Mouse (Mus musculus): ENCODE results near the gene Gm4969. TPM values are rescaled to one million over a fixed set of nuclear protein-coding genes. Genes with fewer than 3 reads are reported as not detected.

Gene Gm4969
- polyA plus RNA-seq, 1 experiment: 0.80 TPM

DNA sequence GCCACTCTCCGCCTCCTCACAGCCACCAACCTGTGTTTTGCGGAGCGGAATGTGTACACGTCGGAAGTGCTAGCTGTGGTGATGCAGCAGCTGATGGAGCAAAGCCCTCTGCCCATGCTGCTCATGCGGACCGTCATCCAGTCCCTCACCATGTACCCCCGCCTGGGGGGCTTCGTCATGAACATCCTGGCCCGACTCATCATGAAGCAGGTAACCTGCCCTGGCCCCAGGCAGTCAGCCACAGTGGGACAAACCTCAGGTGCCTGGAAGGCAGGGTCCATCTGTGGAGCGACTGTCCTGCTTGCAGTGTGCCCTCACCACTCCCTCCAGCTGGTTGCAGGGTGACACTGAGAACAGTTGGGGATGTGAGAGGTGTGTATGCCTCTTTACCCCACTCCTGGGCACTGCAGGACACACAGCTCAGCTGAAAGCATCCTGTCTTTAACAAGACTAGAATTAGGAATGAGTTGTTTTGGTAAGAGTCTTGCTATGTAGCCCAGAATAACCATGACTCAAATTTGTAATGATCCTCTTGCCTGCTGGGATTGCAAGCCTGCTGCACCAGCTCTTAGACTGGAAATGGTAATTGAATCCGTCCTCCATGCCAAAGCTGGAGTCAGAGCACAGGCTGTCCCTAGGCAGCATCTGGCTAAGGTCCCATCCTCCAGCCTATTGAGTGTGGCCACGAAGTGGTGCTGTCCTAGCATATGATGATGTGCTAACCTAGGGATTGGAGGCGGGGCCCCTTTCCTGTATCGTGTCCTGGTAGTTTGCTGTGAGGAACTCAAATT is 65.6 kb downstream of the Gm4969 start:
- Histone ChIP-seq H3K27ac (ENCODE audit: insufficient read depth, low read length) (no peak overlapping the region), H3K27me3 (ENCODE audit: control insufficient read depth, insufficient read depth, low read length) (no peaks in the 10 kb centered on the region), H3K4me1 (ENCODE audit: control insufficient read depth, insufficient read depth, low read length) (no peaks in the 10 kb centered on the region; the same call in 1 of the 2 replicates), H3K4me3 (replicated peaks; ENCODE audit: insufficient read depth, low read depth, low read length) (no peak overlapping the region)
- TF ChIP-seq CTCF (IDR thresholded peaks at IDR 0.05; ENCODE audit: borderline replicate concordance, insufficient read depth, low read depth, low read length) (no peak), POLR2A (IDR thresholded peaks at IDR 0.05; ENCODE audit: borderline replicate concordance, insufficient read depth, low read length) (no peak)
- DNase-seq: no peak
- WGBS: 76% methylated on average over 15 of the region's 15 CpGs

DNA sequence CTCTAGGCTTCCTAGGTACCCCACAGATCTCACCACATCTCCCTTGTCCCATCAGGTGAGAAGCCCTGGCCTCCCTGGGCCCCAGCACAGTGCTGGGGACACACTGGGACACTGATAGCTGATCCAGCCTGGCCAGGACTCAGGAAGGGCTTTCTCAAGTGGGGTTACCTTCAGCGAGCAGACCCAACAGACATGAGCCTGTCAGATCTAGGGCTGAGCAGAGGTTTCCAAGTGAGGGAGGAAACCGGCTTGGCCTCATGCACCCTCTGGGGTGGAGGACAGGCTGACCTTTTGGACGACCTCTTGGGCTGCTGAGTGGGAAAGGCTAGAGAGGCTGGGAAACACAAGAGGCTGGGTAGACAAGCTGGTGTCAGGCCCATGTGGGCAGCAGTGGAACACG is 67.0 kb downstream of the Gm4969 start:
- Histone ChIP-seq H3K27me3 (ENCODE audit: control insufficient read depth, insufficient read depth, low read length) (no peaks in the 10 kb centered on the region), H3K4me1 (ENCODE audit: control insufficient read depth, insufficient read depth, low read length) (peaks cover 9% of the 10 kb centered on the region), H3K27ac (ENCODE audit: insufficient read depth, low read length) (no peak overlapping the region), H3K4me3 (replicated peaks; ENCODE audit: insufficient read depth, low read depth, low read length) (no peak overlapping the region)
- DNase-seq: no peak
- no peak for TF ChIP-seq POLR2A (IDR thresholded peaks at IDR 0.05; ENCODE audit: borderline replicate concordance, insufficient read depth, low read length)
- WGBS: 83% methylated on average over 4 of the region's 4 CpGs

DNA sequence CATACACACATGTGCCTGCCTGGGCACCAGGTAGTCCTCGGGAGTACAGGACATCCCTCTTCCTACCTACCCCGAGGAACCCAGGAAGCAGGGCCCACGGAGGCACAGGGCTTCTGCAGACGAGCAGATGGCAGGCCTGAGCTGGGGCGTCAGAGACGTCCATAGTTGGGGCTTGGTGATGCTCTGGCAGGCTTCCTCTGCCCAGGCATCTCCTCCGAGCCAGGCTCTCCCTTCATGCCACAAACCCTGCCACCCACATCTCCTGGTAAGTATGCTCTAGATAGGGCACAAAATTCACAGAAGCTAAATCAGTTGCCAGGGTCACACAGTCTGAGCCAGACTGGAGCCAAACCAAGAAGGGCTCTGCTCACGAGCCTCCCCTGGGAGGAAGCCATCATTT is 68.0 kb downstream of the Gm4969 start:
- Histone ChIP-seq H3K4me3 (replicated peaks; ENCODE audit: insufficient read depth, low read depth, low read length) (no peak overlapping the region), H3K4me1 (ENCODE audit: control insufficient read depth, insufficient read depth, low read length) (peaks cover 18% of the 10 kb centered on the region), H3K27ac (ENCODE audit: insufficient read depth, low read length) (no peak overlapping the region), H3K27me3 (ENCODE audit: control insufficient read depth, insufficient read depth, low read length) (no peaks in the 10 kb centered on the region)
- no peak for TF ChIP-seq CTCF (IDR thresholded peaks at IDR 0.05; ENCODE audit: borderline replicate concordance, insufficient read depth, low read depth, low read length)
- no peak for TF ChIP-seq POLR2A (IDR thresholded peaks at IDR 0.05; ENCODE audit: borderline replicate concordance, insufficient read depth, low read length)
- WGBS: 22% methylated on average over 8 of the region's 8 CpGs
- DNase-seq: no peak

DNA sequence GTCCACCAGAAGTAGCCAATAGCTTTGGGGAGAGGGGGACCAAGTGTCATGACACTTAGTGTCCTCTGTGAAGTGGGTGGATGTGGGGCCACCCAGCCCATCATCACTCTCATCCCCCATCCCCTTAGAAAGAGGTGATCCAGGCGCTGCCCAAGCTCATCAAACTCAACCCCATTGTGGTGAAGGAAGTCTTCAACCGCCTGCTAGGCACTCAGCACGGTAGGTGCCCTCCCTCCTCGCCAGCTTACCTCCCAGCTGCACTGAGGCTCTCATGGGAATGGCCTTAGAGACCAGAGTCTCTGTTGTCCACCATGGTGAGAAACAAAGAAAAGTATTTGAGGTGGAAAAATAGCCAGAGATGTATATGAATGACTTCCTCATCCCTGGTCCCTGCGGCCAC is 68.9 kb downstream of the Gm4969 start:
- Histone ChIP-seq H3K27ac (ENCODE audit: insufficient read depth, low read length) (no peak overlapping the region), H3K4me3 (replicated peaks; ENCODE audit: insufficient read depth, low read depth, low read length) (no peak overlapping the region), H3K27me3 (ENCODE audit: control insufficient read depth, insufficient read depth, low read length) (no peaks in the 10 kb centered on the region), H3K4me1 (ENCODE audit: control insufficient read depth, insufficient read depth, low read length) (peaks cover 18% of the 10 kb centered on the region)
- no peak for TF ChIP-seq CTCF (IDR thresholded peaks at IDR 0.05; ENCODE audit: borderline replicate concordance, insufficient read depth, low read depth, low read length)
- TF ChIP-seq POLR2A (IDR thresholded peaks at IDR 0.05; ENCODE audit: borderline replicate concordance, insufficient read depth, low read length): no peak
- 78% methylated on average over 5 of the region's 5 CpGs for WGBS
- no peak for DNase-seq

Other genes with a start within 250 kb of the Gm4969 start
- gene Pglyrp1, start 247.0 kb downstream of the Gm4969 start, polyA plus RNA-seq (2012; rRNA removed): 17.3 TPM in 2 replicates
- gene Ccdc61, start 208.0 kb downstream of the Gm4969 start, polyA plus RNA-seq (2012; rRNA removed): 16.3 and 17.6 TPM in 2 replicates
- gene Nova2, start 192.5 kb downstream of the Gm4969 start, polyA plus RNA-seq (2012; rRNA removed): 12.8 and 14.5 TPM in 2 replicates
- gene Nanos2, start 131.0 kb downstream of the Gm4969 start, polyA plus RNA-seq (2012; rRNA removed): 2.0 and 2.7 TPM in 2 replicates
- gene Mypop, start 127.1 kb downstream of the Gm4969 start, polyA plus RNA-seq (2012; rRNA removed): 52.6 and 55.3 TPM in 2 replicates
- 37.7 and 41.5 TPM in 2 replicates for gene Irf2bp1, start 114.3 kb downstream of the Gm4969 start, polyA plus RNA-seq (2012; rRNA removed)
- gene Foxa3, start 94.8 kb downstream of the Gm4969 start, polyA plus RNA-seq (2012; rRNA removed): not detected in 2 replicates
- 112 and 113 TPM in 2 replicates for gene Sympk, start 94.0 kb downstream of the Gm4969 start, polyA plus RNA-seq (2012; rRNA removed)
- 0.10 TPM in 1 of 2 replicates, not detected in the other for gene Rsph6a, start 63.7 kb downstream of the Gm4969 start, polyA plus RNA-seq (2012; rRNA removed)
- 116 and 117 TPM in 2 replicates for gene Dmwd, start 42.1 kb downstream of the Gm4969 start, polyA plus RNA-seq (2012; rRNA removed)
- gene Dmpk, start 34.5 kb downstream of the Gm4969 start, polyA plus RNA-seq (2012; rRNA removed): 38.9 and 40.1 TPM in 2 replicates
- 3.5 and 4.6 TPM in 2 replicates for gene Six5, start 23.8 kb downstream of the Gm4969 start, polyA plus RNA-seq (2012; rRNA removed)
- 7.6 and 7.9 TPM in 2 replicates for gene Fbxo46, start 1.5 kb upstream of the Gm4969 start, polyA plus RNA-seq (2012; rRNA removed)
- gene Qpctl, start 30.9 kb upstream of the Gm4969 start, polyA plus RNA-seq (2012; rRNA removed): 15.7 TPM in 2 replicates
- gene Snrpd2, start 31.4 kb upstream of the Gm4969 start, polyA plus RNA-seq (2012; rRNA removed): 87.1 and 88.8 TPM in 2 replicates
- 1.9 and 2.6 TPM in 2 replicates for gene Gipr, start 47.8 kb upstream of the Gm4969 start, polyA plus RNA-seq (2012; rRNA removed)
- 148 and 176 TPM in 2 replicates for gene Eml2, start 58.1 kb upstream of the Gm4969 start, polyA plus RNA-seq (2012; rRNA removed)
- 4.3 and 5.1 TPM in 2 replicates for gene Gpr4, start 94.2 kb upstream of the Gm4969 start, polyA plus RNA-seq (2012; rRNA removed)
- 39.1 and 40.1 TPM in 2 replicates for gene Opa3, start 110.0 kb upstream of the Gm4969 start, polyA plus RNA-seq (2012; rRNA removed)
- gene Vasp, start 153.4 kb upstream of the Gm4969 start, polyA plus RNA-seq (2012; rRNA removed): 30.8 and 32.9 TPM in 2 replicates
- 1.1 and 2.0 TPM in 2 replicates for gene Ppm1n, start 161.7 kb upstream of the Gm4969 start, polyA plus RNA-seq (2012; rRNA removed)
- gene Rtn2, start 164.3 kb upstream of the Gm4969 start, polyA plus RNA-seq (2012; rRNA removed): 96.9 and 101 TPM in 2 replicates
- 0.67 and 0.71 TPM in 2 replicates for gene Fosb, start 191.7 kb upstream of the Gm4969 start, polyA plus RNA-seq (2012; rRNA removed)
- gene Ercc1, start 226.4 kb upstream of the Gm4969 start, polyA plus RNA-seq (2012; rRNA removed): 52.2 and 53.9 TPM in 2 replicates
- gene Cd3eap, start 241.1 kb upstream of the Gm4969 start, polyA plus RNA-seq (2012; rRNA removed): 12.6 and 12.7 TPM in 2 replicates
- 4.1 and 4.8 TPM in 2 replicates for gene Ppp1r13l, start 241.4 kb upstream of the Gm4969 start, polyA plus RNA-seq (2012; rRNA removed)